Mouse (Mus musculus): ENCODE measurements at regions not wholly inside any gene's neighbourhood (a gene's known extent, or its start where the extent isn't known, plus 50 kb on each side); places are given as distances from the start of the nearest gene placed in this dataset.

- ATAC-seq (replicated peaks in 1 of 2; ENCODE audit: insufficient read depth in 1 of 2, low FRiP score in 2 of 2, low TSS enrichment in 1 of 2, low read depth in 1 of 2, poor library complexity in 2 of 2, severe bottlenecking in 2 of 2), result no peak
Observed at GRCm38 (mm10) chr2:33997106-33997505, 109.4 kb upstream of the Mvb12b start.

- no peak for ATAC-seq (replicated peaks in 1 of 2; ENCODE audit: insufficient read depth in 1 of 2, low FRiP score in 2 of 2, low TSS enrichment in 1 of 2, low read depth in 1 of 2, poor library complexity in 2 of 2, severe bottlenecking in 2 of 2)
Observed at GRCm38 (mm10) chr2:33996331-33996730, 108.6 kb upstream of the Mvb12b start.

GRCm38 (mm10) chr2:33991299-33991698, 103.6 kb upstream of the Mvb12b start:
- ATAC-seq (replicated peaks in 1 of 2; ENCODE audit: insufficient read depth in 1 of 2, low FRiP score in 2 of 2, low TSS enrichment in 1 of 2, low read depth in 1 of 2, poor library complexity in 2 of 2, severe bottlenecking in 2 of 2), result no peak

- no peak for ATAC-seq (replicated peaks in 1 of 2; ENCODE audit: insufficient read depth in 1 of 2, low FRiP score in 2 of 2, low TSS enrichment in 1 of 2, low read depth in 1 of 2, poor library complexity in 2 of 2, severe bottlenecking in 2 of 2)
Observed at GRCm38 (mm10) chr2:33990711-33991110, 103.0 kb upstream of the Mvb12b start.

GRCm38 (mm10) chr2:33989555-33990370, 102.0 kb upstream of the Mvb12b start:
- ATAC-seq (replicated peaks in 1 of 2; ENCODE audit: insufficient read depth in 1 of 2, low FRiP score in 2 of 2, low TSS enrichment in 1 of 2, low read depth in 1 of 2, poor library complexity in 2 of 2, severe bottlenecking in 2 of 2), result no peak

- ATAC-seq (replicated peaks in 1 of 2; ENCODE audit: insufficient read depth in 1 of 2, low FRiP score in 2 of 2, low TSS enrichment in 1 of 2, low read depth in 1 of 2, poor library complexity in 2 of 2, severe bottlenecking in 2 of 2), result no peak
Observed at GRCm38 (mm10) chr2:33986420-33986819, 98.7 kb upstream of the Mvb12b start.

- no peak for ATAC-seq (replicated peaks in 1 of 2; ENCODE audit: insufficient read depth in 1 of 2, low FRiP score in 2 of 2, low TSS enrichment in 1 of 2, low read depth in 1 of 2, poor library complexity in 2 of 2, severe bottlenecking in 2 of 2)
Observed at GRCm38 (mm10) chr2:33985316-33985715, 97.6 kb upstream of the Mvb12b start.

GRCm38 (mm10) chr2:33983112-33983748, 95.5 kb upstream of the Mvb12b start:
- no peak for ATAC-seq (replicated peaks in 1 of 2; ENCODE audit: insufficient read depth in 1 of 2, low FRiP score in 2 of 2, low TSS enrichment in 1 of 2, low read depth in 1 of 2, poor library complexity in 2 of 2, severe bottlenecking in 2 of 2)

GRCm38 (mm10) chr2:33981936-33982335, 94.2 kb upstream of the Mvb12b start:
- no peak for ATAC-seq (replicated peaks in 1 of 2; ENCODE audit: insufficient read depth in 1 of 2, low FRiP score in 2 of 2, low TSS enrichment in 1 of 2, low read depth in 1 of 2, poor library complexity in 2 of 2, severe bottlenecking in 2 of 2)

- ATAC-seq (replicated peaks in 1 of 2; ENCODE audit: insufficient read depth in 1 of 2, low FRiP score in 2 of 2, low TSS enrichment in 1 of 2, low read depth in 1 of 2, poor library complexity in 2 of 2, severe bottlenecking in 2 of 2), result no peak
Observed at GRCm38 (mm10) chr2:33981321-33981720, 93.6 kb upstream of the Mvb12b start.

GRCm38 (mm10) chr2:33980884-33981283, 93.1 kb upstream of the Mvb12b start:
- no peak for ATAC-seq (replicated peaks in 1 of 2; ENCODE audit: insufficient read depth in 1 of 2, low FRiP score in 2 of 2, low TSS enrichment in 1 of 2, low read depth in 1 of 2, poor library complexity in 2 of 2, severe bottlenecking in 2 of 2)

- ATAC-seq (replicated peaks in 1 of 2; ENCODE audit: insufficient read depth in 1 of 2, low FRiP score in 2 of 2, low TSS enrichment in 1 of 2, low read depth in 1 of 2, poor library complexity in 2 of 2, severe bottlenecking in 2 of 2), result no peak
Observed at GRCm38 (mm10) chr2:33979276-33979675, 91.5 kb upstream of the Mvb12b start.

GRCm38 (mm10) chr2:33978550-33978949, 90.8 kb upstream of the Mvb12b start:
- ATAC-seq (replicated peaks in 1 of 2; ENCODE audit: insufficient read depth in 1 of 2, low FRiP score in 2 of 2, low TSS enrichment in 1 of 2, low read depth in 1 of 2, poor library complexity in 2 of 2, severe bottlenecking in 2 of 2), result no peak

GRCm38 (mm10) chr2:33977576-33978352, 90.0 kb upstream of the Mvb12b start:
- ATAC-seq (replicated peaks in 1 of 2; ENCODE audit: insufficient read depth in 1 of 2, low FRiP score in 2 of 2, low TSS enrichment in 1 of 2, low read depth in 1 of 2, poor library complexity in 2 of 2, severe bottlenecking in 2 of 2), result no peak

- no peak for ATAC-seq (replicated peaks in 1 of 2; ENCODE audit: insufficient read depth in 1 of 2, low FRiP score in 2 of 2, low TSS enrichment in 1 of 2, low read depth in 1 of 2, poor library complexity in 2 of 2, severe bottlenecking in 2 of 2)
Observed at GRCm38 (mm10) chr2:33977151-33977550, 89.4 kb upstream of the Mvb12b start.

GRCm38 (mm10) chr2:33976183-33976582, 88.4 kb upstream of the Mvb12b start:
- ATAC-seq (replicated peaks in 1 of 2; ENCODE audit: insufficient read depth in 1 of 2, low FRiP score in 2 of 2, low TSS enrichment in 1 of 2, low read depth in 1 of 2, poor library complexity in 2 of 2, severe bottlenecking in 2 of 2), result no peak

GRCm38 (mm10) chr2:33975423-33976127, 87.8 kb upstream of the Mvb12b start:
- ATAC-seq (replicated peaks in 1 of 2; ENCODE audit: insufficient read depth in 1 of 2, low FRiP score in 2 of 2, low TSS enrichment in 1 of 2, low read depth in 1 of 2, poor library complexity in 2 of 2, severe bottlenecking in 2 of 2), result no peak
